19 mouse cellular contexts compared by ENCODE assay signal in genomic region chr11:84774870-84775514, GRCm38 (mm10). TPM values are rescaled to one million over a fixed set of nuclear protein-coding genes. Genes with fewer than 3 reads are reported as not detected.
DNase-seq lines count a peak whose midpoint lies in the region; ATAC-seq lines count a peak whose summit lies in the region.
"Had no signal": no experiment of that assay in that cellular context is flagged by ENCODE, and none has a peak within 500 bp of the region (broad histone marks: within the 10 kb centered on the region; RNA-seq: fewer than 3 reads in every experiment).

No protein-coding gene starts in this region.

- H3K9me3 ChIP-seq in embryonic facial prominence, embryonic 10.5 days = no peaks in the 10 kb centered on the region
- H3K9me3 ChIP-seq in forebrain, embryonic 13.5 days (replicated peaks) = no peaks in the 10 kb centered on the region
- no peaks in the 10 kb centered on the region for H3K9me3 ChIP-seq in hindbrain, embryonic 14.5 days (ENCODE audit: control insufficient read depth, low read length)
- H3K9me3 ChIP-seq in midbrain, embryonic 13.5 days = no peaks in the 10 kb centered on the region
- H3K9me3 ChIP-seq: intestine, embryonic 15.5 days; lung, embryonic 15.5 days had no signal

- H3K27me3 ChIP-seq in embryonic facial prominence, embryonic 10.5 days (replicated peaks; ENCODE audit: low read depth, poor library complexity, severe bottlenecking) = peaks cover 81% of the 10 kb centered on the region
- H3K27me3 ChIP-seq in forebrain, embryonic 13.5 days = peaks cover 89% of the 10 kb centered on the region
- H3K27me3 ChIP-seq in hindbrain, embryonic 14.5 days (ENCODE audit: control insufficient read depth, insufficient read depth, low read length) = no peaks in the 10 kb centered on the region
- H3K27me3 ChIP-seq in midbrain, embryonic 13.5 days = peaks cover 35% of the 10 kb centered on the region

- ATAC-seq in forebrain, embryonic 13.5 days = peak; percentile 53
- 0 out of 2 replicates have a peak, but pooled peaks have one; percentile 32 for ATAC-seq in hindbrain, embryonic 14.5 days (ENCODE audit: low FRiP score)
- ATAC-seq in midbrain, embryonic 13.5 days = peak; percentile 55; the same call in 1 of the 2 replicates
- ATAC-seq: intestine, embryonic 15.5 days had no signal

- H3K4me2 ChIP-seq in forebrain, embryonic 13.5 days = peak overlapping the region; percentile 19
- no peak overlapping the region for H3K4me2 ChIP-seq in hindbrain, embryonic 14.5 days (replicated peaks)
- no peak overlapping the region for H3K4me2 ChIP-seq in midbrain, embryonic 13.5 days (replicated peaks)
- H3K4me2 ChIP-seq: intestine, embryonic 15.5 days; liver, embryonic 11.5 days; lung, embryonic 15.5 days had no signal

- no peak overlapping the region for H3K9ac ChIP-seq in forebrain, embryonic 13.5 days
- no peak overlapping the region for H3K9ac ChIP-seq in hindbrain, embryonic 14.5 days
- H3K9ac ChIP-seq in midbrain, embryonic 13.5 days (replicated peaks) = no peak overlapping the region
- H3K9ac ChIP-seq: intestine, embryonic 15.5 days; lung, embryonic 15.5 days had no signal

- peaks cover 48% of the 10 kb centered on the region for H3K4me1 ChIP-seq in embryonic facial prominence, embryonic 10.5 days
- peaks cover 40% of the 10 kb centered on the region for H3K4me1 ChIP-seq in forebrain, embryonic 13.5 days
- peaks cover 39% of the 10 kb centered on the region for H3K4me1 ChIP-seq in hindbrain, embryonic 14.5 days (replicated peaks; ENCODE audit: control insufficient read depth, insufficient read depth, low read length)
- H3K4me1 ChIP-seq in midbrain, embryonic 13.5 days (replicated peaks) = peaks cover 57% of the 10 kb centered on the region
- H3K4me1 ChIP-seq: intestine, embryonic 15.5 days had no signal

- 64% methylated on average over 13 of the region's 13 CpGs for WGBS in embryonic facial prominence, embryonic 10.5 days
- 36% methylated on average over 13 of the region's 13 CpGs for whole genome bisulfite sequencing in forebrain, embryonic 13.5 days
- WGBS in hindbrain, embryonic 14.5 days = 29% methylated on average over 13 of the region's 13 CpGs
- WGBS in midbrain, embryonic 13.5 days = 43% methylated on average over 13 of the region's 13 CpGs

- peak overlapping the region; percentile 37; the same call in 1 of the 2 replicates for H3K27ac ChIP-seq in embryonic facial prominence, embryonic 10.5 days (replicated peaks)
- H3K27ac ChIP-seq in forebrain, embryonic 13.5 days = peak overlapping the region; percentile 35
- H3K27ac ChIP-seq in hindbrain, embryonic 14.5 days = peak overlapping the region; percentile 76
- H3K27ac ChIP-seq in midbrain, embryonic 13.5 days = peak overlapping the region; percentile 69
- H3K27ac ChIP-seq: intestine, embryonic 15.5 days; lung, embryonic 15.5 days; stomach, postnatal 0 days had no signal

- H3K4me3 ChIP-seq in embryonic facial prominence, embryonic 10.5 days = no peak overlapping the region
- no peak overlapping the region for H3K4me3 ChIP-seq in forebrain, embryonic 13.5 days
- no peak overlapping the region for H3K4me3 ChIP-seq in hindbrain, embryonic 14.5 days (replicated peaks; ENCODE audit: low read length)
- no peak overlapping the region for H3K4me3 ChIP-seq in midbrain, embryonic 13.5 days (replicated peaks)
- H3K4me3 ChIP-seq: intestine, embryonic 15.5 days; lung, embryonic 15.5 days had no signal

- H3K36me3 ChIP-seq in embryonic facial prominence, embryonic 10.5 days (replicated peaks) = no peaks in the 10 kb centered on the region
- H3K36me3 ChIP-seq in forebrain, embryonic 13.5 days (ENCODE audit: poor library complexity, severe bottlenecking) = no peaks in the 10 kb centered on the region
- H3K36me3 ChIP-seq in hindbrain, embryonic 14.5 days (replicated peaks; ENCODE audit: control insufficient read depth, insufficient read depth) = no peaks in the 10 kb centered on the region
- H3K36me3 ChIP-seq in midbrain, embryonic 13.5 days = no peaks in the 10 kb centered on the region
- H3K36me3 ChIP-seq: intestine, embryonic 15.5 days; lung, embryonic 15.5 days had no signal

- DNase-seq in embryonic facial prominence, embryonic 10.5 days (ENCODE audit: low spot score) = no peak
- no peak for DNase-seq in hindbrain, embryonic 14.5 days (ENCODE audit: low spot score)
- no peak for DNase-seq in T-cell, adult 2 months (ENCODE audit: low spot score)
- no peak for DNase-seq in frontal cortex, adult 2 months (ENCODE audit: extremely low spot score in 1 of 2, low spot score in 1 of 2)
- no peak for DNase-seq in spleen, postnatal 36 days (ENCODE audit: low spot score in 2 of 2)
- no peak for DNase-seq in embryo, embryonic 10 days (ENCODE audit: low spot score)
- DNase-seq: adrenal gland, postnatal 14 days; B cell, adult 2 months; cerebellum, adult 18-20 months; gastrocnemius, postnatal 36 days; heart, postnatal 14 days; right cerebral cortex, postnatal 14 days; thymus, postnatal 14 days had no signal

RNA-seq across cellular contexts. Expression of gene Mrm1, which starts 44.3 kb away (rescaled TPM):
- 10.0 and 12.0 TPM in 2 replicates for polyA plus RNA-seq in embryonic facial prominence, embryonic 10.5 days (2016; fragmentation: Nextera tagmentation; extraction: Ambion mirVana)
- polyA plus RNA-seq in forebrain, embryonic 13.5 days (2015; fragmentation: Nextera tagmentation; extraction: Ambion mirVana) = 8.9 and 12.3 TPM in 2 replicates
- polyA plus RNA-seq in hindbrain, embryonic 14.5 days (2014; fragmentation: Nextera tagmentation; extraction: Ambion mirVana) = 12.2 and 16.0 TPM in 2 replicates
- polyA plus RNA-seq in midbrain, embryonic 13.5 days (2015; fragmentation: Nextera tagmentation; extraction: Ambion mirVana) = 8.5 and 10.7 TPM in 2 replicates
- polyA plus RNA-seq in frontal cortex, adult 2 months (2012; rRNA removed) = 14.0 and 14.1 TPM in 2 replicates

RNA-seq across cellular contexts. Expression of gene Dhrs11, which starts 53.8 kb away (rescaled TPM):
- 10.4 and 11.8 TPM in 2 replicates for polyA plus RNA-seq in embryonic facial prominence, embryonic 10.5 days (2016; fragmentation: Nextera tagmentation; extraction: Ambion mirVana)
- 3.6 and 3.8 TPM in 2 replicates for polyA plus RNA-seq in forebrain, embryonic 13.5 days (2015; fragmentation: Nextera tagmentation; extraction: Ambion mirVana)
- 10.2 and 10.5 TPM in 2 replicates for polyA plus RNA-seq in hindbrain, embryonic 14.5 days (2014; fragmentation: Nextera tagmentation; extraction: Ambion mirVana)
- polyA plus RNA-seq in midbrain, embryonic 13.5 days (2015; fragmentation: Nextera tagmentation; extraction: Ambion mirVana) = 4.9 and 5.2 TPM in 2 replicates
- 12.2 and 12.5 TPM in 2 replicates for polyA plus RNA-seq in frontal cortex, adult 2 months (2012; rRNA removed)
